Mouse (Mus musculus): ENCODE data around the gene Ctdnep1. TPM values are rescaled to one million over a fixed set of nuclear protein-coding genes. Genes with fewer than 3 reads are reported as not detected.
A peak's percentile ranks its signal among the peaks of the same experiment; 100 is the strongest.

The Ctdnep1 gene
- total RNA-seq, 2 experiments from 2014 or later = 132 to 144 TPM

DNA sequence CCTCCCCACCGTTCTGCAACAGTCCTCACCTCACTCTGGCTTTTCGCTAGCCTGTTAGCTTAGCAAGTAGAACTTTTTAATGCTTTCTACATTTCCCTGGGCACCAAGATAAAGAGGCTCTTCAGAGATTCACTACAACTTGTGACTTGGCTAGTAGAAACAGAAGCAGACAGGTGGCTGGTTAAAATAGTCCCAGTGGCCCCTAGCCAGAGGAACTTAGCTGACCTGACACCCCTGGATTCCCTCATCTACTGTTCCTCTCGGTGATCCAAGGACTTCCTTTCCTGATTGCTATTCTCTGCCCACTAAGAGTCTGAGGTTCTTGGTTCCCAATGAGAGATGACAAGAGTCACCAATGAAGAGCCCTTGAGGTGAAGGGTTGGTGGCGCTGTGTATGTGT lies 2.4 kb downstream of the Ctdnep1 start:
- no peak for DNase-seq

DNA sequence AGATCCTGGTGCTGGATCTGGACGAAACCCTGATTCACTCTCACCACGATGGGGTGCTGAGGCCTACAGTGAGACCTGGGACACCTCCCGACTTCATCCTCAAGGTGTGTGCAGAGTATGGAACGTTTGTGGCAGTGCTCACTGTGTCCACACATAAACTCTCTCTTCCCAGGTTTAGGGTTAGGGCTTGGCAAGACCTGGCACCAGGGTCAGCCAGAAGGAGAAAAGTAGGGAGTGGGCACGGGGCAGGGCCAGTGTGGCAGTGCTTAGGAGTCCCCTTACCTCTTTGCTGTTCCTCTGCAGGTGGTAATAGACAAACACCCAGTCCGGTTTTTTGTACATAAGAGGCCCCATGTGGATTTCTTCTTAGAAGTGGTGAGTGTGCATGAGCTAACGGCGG lies 3.5 kb downstream of the Ctdnep1 start:
- DNase-seq = no peak

DNA sequence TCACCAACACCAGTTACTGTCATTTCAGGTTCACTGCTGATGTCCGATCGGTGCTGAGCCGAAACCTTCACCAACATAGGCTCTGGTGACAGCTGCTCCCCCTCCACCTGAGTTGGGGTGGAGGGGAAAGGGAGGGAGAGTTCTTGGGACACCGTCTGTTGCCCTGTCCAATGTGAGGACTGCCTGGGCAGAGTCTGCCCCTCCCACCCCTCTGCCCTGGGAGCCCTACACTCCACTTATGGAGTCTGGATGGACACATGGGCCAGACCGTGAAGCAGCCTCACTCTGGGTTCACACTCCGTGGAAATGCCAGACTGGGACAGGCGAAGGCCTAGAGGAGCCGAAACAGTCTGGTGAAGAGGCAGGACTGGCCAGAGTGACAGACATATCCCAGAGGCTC lies 9.0 kb downstream of the Ctdnep1 start:
- no peak for DNase-seq

DNA sequence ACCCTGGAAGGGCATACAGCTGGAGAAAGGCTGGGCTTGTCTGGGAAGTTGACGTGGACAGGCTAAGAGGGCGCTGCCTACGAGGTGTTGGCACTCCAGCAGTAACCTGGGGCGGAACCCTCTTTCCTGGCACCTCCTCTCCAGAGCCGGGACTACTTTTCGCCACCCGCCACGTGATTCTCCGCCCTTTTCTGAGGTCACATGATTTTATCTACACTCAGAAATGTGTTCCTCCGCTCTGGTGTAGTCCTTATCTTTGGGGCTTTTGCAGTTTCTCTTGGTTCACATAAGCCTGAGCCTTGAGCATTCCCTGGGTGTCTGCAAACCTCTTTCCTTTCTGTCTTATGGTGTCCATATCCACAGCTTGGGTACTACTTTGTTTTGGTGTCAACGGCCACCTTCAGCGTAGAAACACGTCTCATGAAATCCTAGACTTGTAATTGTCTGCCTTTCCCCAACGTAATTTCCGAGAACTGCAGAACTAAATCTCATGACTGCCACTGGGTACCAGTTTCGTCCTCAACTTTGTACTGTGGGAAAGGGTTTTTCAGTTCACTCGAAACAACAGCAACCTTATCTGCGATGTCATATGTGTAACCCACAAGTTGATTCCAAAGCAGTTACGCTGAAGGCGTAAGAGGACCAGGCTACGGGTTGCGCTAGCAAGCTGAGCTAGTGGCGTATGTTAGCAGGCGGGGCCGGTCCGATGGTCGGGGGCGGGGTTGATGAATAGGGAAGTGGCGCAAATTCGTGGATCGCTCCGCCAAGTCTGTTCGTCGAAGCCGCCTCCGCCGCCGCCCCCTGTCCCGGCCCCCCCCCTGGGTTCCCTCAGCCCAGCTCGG lies 10.1 kb downstream of the Ctdnep1 start, which contains the start of gene Gabarap:
Gabarap (plus strand) TSS at position 294 of the 842 bp plus-strand sequence.
- peak; percentile 97 for DNase-seq

DNA sequence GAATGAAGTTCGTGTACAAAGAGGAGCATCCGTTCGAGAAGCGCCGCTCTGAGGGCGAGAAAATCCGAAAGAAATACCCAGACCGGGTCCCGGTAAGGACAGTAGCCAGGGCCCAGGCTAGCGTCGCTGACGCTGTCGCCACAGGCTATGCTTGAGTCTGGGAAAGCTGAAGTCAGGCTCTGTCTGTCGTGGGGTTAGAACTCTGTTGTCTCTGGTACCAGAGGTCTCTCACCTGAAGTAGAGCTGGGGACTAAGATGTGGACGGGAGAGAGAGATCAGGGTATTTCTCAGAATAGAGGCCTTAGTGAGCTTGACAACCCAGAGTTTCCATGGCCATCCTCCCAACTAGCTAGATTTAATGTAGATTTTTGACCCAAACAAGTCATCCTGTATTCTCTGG lies 10.8 kb downstream of the Ctdnep1 start:
- DNase-seq = no peak

DNA sequence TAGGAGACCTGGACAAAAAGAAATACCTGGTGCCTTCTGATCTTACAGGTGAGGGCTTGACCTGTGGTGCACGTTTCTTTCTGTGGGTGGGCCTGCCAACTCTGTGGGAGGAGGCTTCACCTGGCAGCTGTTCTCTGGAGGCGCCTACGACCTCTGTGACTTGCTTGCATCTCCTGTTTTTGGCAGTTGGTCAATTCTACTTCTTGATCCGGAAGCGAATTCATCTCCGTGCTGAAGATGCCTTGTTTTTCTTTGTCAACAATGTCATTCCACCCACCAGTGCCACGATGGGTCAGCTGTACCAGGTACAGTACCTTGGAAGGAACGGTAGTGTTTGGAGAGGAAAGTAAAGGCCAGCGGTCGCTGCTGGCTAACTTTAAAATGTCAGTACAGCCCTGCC lies 11.4 kb downstream of the Ctdnep1 start:
- no peak for DNase-seq

DNA sequence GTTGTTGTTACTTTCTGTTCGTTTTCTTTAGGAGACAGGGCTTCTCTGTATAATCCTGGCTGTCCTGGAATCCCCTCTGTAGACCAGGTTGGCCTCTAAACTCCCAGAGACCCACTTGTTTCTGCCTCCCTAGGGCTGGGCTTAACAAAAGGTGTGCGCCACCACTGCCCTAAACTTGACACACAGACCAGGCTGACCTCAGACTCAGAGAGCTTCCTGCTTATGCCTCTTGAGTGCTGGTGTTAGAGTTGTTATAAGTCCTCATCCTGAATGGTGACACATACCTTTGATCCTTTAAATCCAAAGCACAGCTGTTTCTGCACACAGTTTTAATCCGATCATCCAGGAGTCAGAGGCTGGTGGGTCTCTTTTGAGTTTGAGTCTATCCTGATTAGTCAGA lies 12.0 kb downstream of the Ctdnep1 start:
- DNase-seq = no peak

DNA sequence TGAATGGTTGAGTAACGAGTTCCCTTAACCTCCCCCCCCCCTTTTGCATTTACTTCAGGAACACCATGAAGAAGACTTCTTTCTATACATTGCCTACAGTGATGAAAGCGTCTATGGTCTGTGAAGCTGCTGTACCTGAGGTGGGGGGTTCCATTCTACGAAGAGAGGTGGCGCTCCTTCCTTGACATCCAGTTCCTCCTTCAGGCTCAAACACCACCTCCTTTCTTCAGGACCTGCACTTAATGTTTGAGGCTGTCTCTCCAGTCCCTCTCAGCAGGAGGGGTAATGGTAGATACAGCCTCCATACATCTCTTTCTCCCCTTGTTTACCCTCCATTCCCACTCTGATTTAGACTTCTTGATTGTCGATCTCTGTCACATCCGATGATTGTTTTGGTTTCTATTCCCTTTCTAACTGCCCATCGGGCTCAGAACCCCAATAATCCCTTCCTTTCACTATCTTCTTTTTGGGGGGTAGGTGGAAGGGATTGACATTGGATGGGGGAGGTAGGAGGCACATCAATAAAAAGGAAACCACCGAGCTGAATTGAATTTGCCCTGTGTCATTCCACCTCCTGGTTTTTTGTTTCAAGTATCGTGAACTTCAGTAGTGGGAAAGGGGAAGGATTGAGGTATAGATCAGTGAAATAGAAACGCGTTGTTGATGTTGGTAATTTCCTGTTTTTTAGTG lies 13.6 kb downstream of the Ctdnep1 start:
- DNase-seq = no peak

DNA sequence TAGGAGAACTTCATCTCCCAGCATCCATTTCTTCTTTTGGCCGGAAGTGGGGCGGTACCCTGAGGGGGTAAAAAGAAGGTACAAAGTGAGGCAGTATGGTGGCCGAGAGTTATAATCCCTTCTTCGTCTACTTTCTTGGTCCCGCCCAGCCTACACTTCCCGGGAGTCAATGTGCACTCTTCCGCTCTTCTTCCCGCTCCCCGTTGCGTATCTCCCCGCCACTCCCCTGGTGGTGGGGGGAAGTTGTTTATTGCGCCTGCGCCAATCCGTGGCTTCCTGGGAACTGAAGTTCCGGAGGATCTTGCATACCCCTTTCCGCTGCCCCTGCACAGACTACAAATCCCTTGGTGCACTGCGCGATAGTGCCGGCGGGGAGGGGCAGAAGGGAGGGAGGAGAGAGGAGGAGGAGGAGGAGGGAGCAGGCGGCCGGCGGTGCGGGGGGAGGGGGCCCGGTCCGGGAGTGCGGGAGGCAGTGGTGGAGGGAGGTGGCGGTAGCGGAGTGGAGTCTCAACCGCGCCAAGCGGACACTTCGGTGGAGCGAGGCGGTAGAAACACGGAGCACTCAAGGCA lies 14.5 kb downstream of the Ctdnep1 start, which contains the start of gene Phf23:
Phf23 (plus strand) TSS at position 387 of the 570 bp plus-strand sequence.
- DNase-seq = peak; percentile 98

DNA sequence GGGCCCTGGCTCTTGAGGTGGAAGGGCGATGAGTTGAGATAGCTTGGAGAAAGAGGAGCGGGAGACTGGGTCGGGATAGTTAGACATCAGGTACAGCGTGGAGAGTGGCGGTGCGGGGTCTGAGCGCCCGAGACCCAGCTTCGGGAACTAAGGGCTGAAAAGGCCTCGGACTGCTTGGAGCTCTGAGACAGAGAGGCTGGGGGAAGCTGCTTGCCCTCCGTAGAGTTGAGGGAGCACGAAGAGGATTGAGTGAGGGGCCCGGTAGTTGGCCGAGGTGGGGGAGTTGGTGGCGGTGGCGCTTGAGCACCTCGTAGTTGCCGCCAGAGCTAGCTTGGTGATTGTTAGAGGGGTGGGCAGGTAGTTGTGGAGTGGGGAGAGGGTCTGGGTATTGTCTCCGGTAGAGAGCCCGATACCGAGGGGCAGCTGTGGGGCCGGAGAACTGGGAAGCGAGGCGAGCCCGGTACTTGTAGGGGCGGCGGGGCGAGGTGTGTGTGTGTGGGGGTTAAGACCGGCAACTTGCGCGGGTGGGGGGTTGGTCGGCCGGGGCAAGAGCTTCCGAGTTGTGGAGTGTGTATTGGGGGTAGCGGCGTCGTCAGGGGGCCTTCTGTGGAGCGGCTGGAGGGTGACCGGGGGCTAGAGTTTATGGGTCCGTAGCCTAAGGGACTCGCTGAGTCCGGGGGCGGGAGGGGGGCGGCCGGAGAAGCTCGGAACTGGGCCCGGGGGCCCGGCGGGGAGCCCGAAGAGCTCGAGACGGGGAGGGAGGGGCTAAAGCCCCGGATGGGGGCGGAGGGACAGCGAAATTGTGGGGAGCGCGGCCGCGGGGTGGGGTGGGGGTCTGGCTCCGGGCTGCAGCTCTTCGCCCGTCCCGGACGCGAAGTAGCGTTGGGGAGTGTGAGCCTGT lies 15.5 kb downstream of the Ctdnep1 start:
- peak; percentile 61 for DNase-seq

DNA sequence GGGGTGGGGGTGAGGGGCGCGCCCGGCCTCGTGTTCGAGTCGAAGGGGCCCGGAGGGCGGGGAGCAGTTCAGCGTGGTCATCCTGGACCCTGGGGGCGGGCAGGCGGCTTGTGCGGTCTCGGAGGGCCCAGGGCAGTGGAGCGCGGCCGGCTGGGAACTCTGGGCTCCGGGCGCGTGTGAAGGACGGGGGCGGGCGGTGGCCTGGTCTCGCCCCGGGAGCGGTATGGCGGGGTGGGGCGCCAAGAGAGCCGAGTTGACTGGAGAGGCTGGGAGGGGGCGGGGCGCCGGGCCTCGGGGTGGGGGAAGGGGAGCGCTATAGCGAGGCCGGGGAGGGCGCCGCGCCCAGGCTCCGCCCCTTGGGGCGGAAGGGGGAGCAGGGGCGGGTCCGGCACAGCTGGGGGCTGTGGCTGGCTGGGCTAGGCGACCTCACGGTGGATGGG lies 16.1 kb downstream of the Ctdnep1 start:
- peak; percentile 92 for DNase-seq

DNA sequence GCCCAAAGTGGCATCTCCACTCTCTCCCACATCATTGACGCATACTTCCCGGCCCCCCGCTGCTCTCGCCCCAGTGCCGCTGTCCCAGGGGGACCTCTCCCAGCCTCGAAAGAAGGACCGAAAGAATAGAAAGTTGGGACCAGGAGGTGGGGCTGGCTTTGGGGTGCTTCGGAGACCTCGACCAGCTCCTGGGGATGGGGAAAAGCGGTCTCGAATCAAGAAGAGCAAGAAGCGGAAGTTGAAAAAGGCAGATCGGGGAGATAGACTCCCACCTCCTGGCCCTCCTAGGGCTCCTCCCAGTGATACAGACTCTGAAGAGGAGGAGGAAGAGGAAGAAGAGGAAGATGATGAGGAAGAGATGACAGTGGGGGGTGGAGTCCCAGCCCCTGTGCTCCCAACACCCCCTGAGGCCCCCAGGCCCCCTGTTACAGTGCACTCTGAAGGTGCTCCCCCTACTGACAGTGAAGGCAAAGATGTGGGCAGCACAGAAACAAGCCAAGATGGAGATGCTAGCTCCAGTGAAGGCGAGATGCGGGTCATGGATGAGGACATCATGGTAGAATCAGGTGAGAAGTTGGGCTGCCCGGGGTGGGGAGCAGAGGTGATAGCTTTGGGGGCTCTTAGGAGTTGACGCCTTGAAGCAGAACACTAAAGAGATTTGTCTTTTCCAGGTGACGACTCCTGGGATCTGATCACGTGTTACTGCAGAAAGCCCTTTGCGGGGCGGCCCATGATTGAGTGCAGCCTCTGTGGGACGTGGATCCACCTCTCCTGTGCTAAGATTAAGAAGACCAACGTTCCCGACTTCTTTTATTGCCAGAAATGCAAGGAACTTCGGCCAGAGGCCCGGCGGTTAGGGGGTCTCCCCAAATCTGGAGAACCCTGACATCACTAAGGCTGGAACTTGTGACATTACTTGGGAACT lies 17.9 kb downstream of the Ctdnep1 start:
- no peak for DNase-seq

DNA sequence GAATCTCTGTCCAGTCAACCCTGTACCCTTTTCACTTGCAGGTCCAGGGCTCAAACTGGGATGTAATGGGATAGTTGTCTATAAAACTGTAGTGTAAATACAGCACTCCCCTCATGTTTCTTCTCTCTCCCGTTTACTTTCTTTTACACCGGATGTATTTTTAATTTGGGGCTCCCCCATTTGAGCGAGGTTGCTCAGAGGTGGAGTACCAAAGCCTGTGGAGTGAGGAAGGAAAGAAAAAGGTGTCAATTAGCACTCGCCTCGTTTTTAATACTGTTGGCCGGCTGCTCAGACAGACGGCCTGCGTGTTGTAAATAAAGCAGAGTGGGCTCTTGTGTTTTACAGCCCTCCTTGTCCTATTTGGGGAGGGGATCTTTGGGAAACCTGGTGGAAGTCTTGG lies 18.7 kb downstream of the Ctdnep1 start:
- DNase-seq = no peak

DNA sequence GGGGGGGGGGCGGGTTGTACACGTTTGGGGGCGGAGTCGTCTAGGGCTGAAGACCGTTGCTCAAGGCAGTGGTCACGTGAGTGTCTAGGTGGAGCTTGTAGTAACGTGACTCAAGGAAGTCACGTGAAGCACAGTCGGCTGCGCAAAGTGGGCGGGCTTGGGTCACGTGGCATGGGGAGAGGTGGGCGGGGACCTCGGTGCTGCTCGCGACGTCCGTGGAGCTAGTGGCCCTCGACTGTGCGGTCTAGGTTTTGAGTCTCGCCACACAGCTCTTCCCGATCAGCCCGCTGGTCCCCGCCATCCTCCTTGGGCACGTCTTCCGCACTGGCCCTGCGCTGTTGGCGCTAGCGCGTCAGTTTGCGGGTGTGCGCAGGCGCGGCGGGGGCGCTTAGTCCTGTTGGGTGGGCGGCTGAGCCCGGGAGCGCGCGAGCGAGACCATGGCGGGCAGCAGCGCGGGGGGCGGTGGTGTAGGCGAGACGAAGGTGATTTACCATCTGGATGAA lies 19.5 kb downstream of the Ctdnep1 start, which contains the start of gene Dvl2:
Dvl2 (plus strand) TSS at position 200 of the 503 bp plus-strand sequence.
- DNase-seq = peak; percentile 92

DNA sequence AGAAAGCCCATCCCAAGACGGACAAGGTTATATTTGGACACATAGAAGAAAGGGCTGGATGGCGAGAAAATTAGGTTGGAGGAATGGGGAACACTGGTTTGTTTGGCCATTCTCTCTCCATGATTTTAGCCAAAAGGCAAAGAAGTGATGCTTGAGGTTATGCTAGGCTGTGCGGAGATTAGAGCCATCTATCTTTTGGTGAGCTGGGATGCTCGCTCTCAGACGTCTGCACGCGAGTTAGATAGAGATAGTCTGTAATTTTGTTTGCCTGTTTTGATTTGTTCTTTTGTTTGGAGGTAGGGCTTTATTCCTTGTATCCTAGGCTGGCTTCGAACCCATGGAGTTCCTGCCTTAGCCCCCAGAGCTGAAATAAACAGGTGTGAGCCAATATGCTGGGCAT lies 20.2 kb downstream of the Ctdnep1 start:
- DNase-seq = no peak

DNA sequence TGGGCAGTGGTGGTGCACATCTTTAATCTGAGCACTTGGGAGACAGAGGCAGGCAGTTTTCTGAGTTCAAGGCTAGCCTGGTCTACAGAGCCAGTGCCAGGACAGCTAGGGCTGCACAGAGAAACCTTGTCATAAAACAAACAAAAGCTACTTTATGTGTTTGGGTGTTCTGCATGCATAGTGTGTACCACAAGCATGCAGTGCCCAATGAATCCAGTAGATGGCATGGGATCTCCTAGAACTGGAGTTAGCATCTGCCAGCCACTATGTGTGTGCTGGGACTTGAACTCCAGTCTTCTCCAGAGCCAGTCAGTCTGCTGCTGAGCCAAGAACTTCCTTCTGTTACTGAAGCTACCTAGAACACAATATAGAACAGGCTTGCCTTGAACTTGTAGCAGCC lies 20.9 kb downstream of the Ctdnep1 start:
- peak; percentile 64 for DNase-seq

DNA sequence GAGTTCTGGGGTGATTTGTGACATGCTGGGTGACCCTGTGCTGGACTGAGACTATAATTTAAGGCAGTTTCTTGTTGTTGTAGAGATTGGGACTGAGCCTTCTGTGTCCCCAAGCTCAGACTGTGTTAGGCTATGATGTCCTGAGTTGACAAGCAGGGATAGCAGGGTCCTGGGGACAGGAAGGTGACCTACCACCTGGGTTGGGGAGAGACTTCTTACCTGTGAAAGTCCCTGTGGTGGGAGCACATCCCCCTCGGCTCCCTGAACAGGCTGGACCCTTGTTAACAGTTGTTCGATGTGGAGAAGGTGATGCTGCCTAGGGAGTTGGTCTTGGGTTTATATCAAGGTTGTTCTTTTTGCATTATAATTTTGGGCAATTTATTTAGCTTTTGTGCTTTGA lies 21.5 kb downstream of the Ctdnep1 start:
- DNase-seq = no peak

DNA sequence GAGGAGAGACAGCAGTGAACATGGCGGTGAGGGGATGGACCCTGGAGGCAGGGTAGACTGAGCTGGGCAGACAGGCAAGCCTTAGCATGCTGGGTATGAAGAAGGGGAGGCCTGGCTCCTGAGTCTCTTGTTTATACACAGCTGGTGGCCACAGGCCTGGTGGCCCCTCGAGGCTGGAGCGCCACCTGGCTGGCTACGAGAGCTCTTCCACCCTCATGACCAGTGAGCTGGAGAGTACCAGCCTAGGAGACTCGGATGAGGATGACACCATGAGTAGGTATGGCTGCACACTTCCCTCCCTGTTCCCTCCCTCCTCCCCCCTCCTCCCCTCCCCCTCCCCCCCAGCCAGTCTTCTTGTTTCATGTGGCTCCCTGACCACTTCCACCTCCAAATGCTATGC lies 24.6 kb downstream of the Ctdnep1 start:
- peak; percentile 37 for DNase-seq

DNA sequence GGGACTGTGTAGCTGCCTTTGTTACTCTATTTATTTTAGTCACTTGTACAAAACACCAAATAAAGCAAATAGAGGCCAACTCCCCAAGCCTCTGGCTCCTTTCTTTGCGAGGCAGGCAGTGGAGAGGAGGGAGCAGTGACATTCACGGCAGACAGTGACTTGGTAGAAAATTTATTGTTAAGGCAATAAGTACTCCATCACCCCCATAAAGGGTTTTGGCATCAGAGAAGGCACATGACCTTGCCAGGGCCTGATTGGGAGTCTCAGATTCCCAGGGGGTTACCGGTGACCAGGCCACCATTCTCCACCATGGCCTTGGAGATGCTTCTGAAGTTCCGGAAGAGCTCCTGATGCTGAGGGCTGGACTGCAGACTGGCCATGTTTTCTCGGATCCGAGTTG lies 29.1 kb downstream of the Ctdnep1 start:
- DNase-seq = no peak

DNA sequence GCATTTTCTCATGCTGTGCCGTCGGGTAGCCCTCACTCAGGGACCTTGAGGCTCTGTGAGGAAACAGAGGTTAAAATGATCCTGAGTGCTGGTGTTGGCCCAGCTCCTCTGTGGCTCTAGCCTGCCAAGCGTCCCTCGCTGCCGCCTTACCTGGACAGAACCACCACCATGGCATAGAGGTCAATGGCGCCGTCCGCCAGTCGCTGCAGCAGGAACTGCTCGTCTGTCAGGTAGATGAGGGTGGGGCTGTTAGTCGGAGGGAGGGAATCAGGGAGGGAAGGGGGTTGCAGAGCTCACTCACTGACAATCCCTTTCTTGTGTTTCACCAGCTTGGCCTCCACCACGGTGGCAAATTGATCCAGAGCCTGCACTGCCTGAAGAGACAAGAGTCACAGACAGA lies 29.6 kb downstream of the Ctdnep1 start:
- no peak for DNase-seq

DNA sequence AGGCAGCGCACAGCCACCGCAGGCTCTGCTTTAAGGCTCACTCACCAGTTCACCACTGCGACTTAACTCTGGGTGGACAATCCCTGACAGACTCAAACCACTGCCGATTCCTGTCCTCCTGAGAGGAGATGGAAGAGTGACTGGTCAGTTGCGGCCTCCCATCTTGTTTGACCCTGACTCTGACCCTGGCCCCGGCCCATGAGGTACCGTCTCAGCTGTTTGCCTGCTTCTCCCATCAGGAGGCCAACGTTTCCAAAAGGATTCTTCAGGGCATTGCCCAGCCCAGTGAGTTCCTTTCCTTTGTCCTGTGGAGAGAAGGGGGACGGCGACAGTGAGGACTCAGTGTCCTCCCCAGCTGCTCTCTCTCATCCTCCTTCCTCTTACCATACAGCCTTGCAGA lies 30.0 kb downstream of the Ctdnep1 start:
- DNase-seq = no peak
